Mouse (Mus musculus) naive thymus-derived CD4-positive, alpha-beta T cell, adult 2 months (primary cell): ENCODE data around the gene Kbtbd12.

ENCODE experiments used
- DNase-seq: peaks from one replicate; pipeline ENCODE4 v3.0.0-alpha.2; 2011; ENCODE audit warnings: low read depth

The Kbtbd12 gene

GRCm38 (mm10) chr6:88500405-88500767 is 137.4 kb downstream of the Kbtbd12 start:
- no peak for DNase-seq

GRCm38 (mm10) chr6:88499481-88500404 is 138.0 kb downstream of the Kbtbd12 start:
- peak; percentile 42 for DNase-seq
